ENCODE assay signal across 22 mouse cellular contexts in genomic region chr5:46083293-46083692, GRCm38 (mm10).
"Had no signal": no experiment of that assay in that cellular context is flagged by ENCODE, and none has a peak within 500 bp of the region (broad histone marks: within the 10 kb centered on the region; RNA-seq: fewer than 3 reads in every experiment).

No protein-coding gene starts in this region.

- H3K4me3 ChIP-seq: lung, embryonic 15.5 days; megakaryocyte, embryonic 14.5 days; midbrain, embryonic 13.5 days; midbrain, embryonic 15.5 days; myocyte; neural tube, embryonic 13.5 days; neural tube, embryonic 15.5 days; stomach, embryonic 15.5 days had no signal

- DNase-seq: lung, adult 2 months; lung, postnatal 14 days; lung, postnatal 36 days; retina, postnatal 1 day; right cerebral cortex, adult 18-20 months; right cerebral cortex, postnatal 25 days; right cerebral cortex, postnatal 4 days; thymus, adult 2 months; thymus, postnatal 25 days; thymus, postnatal 4 days had no signal

- ATAC-seq: lung, postnatal 0 days; midbrain, embryonic 13.5 days; midbrain, embryonic 15.5 days had no signal

- H3K36me3 ChIP-seq: lung, embryonic 15.5 days; midbrain, embryonic 13.5 days; midbrain, embryonic 15.5 days; neural tube, embryonic 13.5 days; neural tube, embryonic 15.5 days; stomach, embryonic 15.5 days had no signal

- H3K27me3 ChIP-seq: lung, embryonic 15.5 days; megakaryocyte, embryonic 14.5 days; midbrain, embryonic 13.5 days; midbrain, embryonic 15.5 days; neural tube, embryonic 13.5 days; neural tube, embryonic 15.5 days; stomach, embryonic 15.5 days had no signal

- H3K9me3 ChIP-seq: lung, embryonic 15.5 days; midbrain, embryonic 13.5 days; midbrain, embryonic 15.5 days; neural tube, embryonic 13.5 days; neural tube, embryonic 15.5 days; stomach, embryonic 15.5 days had no signal

- H3K27ac ChIP-seq: lung, embryonic 15.5 days; macrophage; midbrain, embryonic 13.5 days; midbrain, embryonic 15.5 days; neural tube, embryonic 13.5 days; neural tube, embryonic 15.5 days; stomach, embryonic 15.5 days; stomach, postnatal 0 days had no signal

- H3K4me2 ChIP-seq: lung, embryonic 15.5 days; midbrain, embryonic 11.5 days; midbrain, embryonic 13.5 days; midbrain, embryonic 15.5 days; neural tube, embryonic 13.5 days; neural tube, embryonic 15.5 days; stomach, embryonic 15.5 days had no signal

- H3K4me1 ChIP-seq: lung, embryonic 15.5 days; megakaryocyte, embryonic 14.5 days; midbrain, embryonic 13.5 days; midbrain, embryonic 15.5 days; neural tube, embryonic 13.5 days; neural tube, embryonic 15.5 days; stomach, embryonic 15.5 days had no signal

- H3K9ac ChIP-seq: lung, embryonic 15.5 days; midbrain, embryonic 13.5 days; midbrain, embryonic 15.5 days; neural tube, embryonic 13.5 days; neural tube, embryonic 15.5 days; stomach, embryonic 15.5 days had no signal
